Mouse (Mus musculus): ENCODE data around the gene Prnp. TPM values are rescaled to one million over a fixed set of nuclear protein-coding genes. Genes with fewer than 3 reads are reported as not detected.
A peak's percentile ranks its signal among the peaks of the same experiment; 100 is the strongest.

Gene Prnp
- total RNA-seq (2012; rRNA removed) (17.1 and 18.3 TPM in 2 replicates), polyA plus RNA-seq (2012; ENCODE audit: insufficient read depth in 1 of 2, insufficient read length in 2 of 2, low read depth in 1 of 2, low replicate concordance in 2 of 2, missing spikeins in 1 of 2) (10 to 100 TPM in 1 of 2 experiments, not detected in 1; 24.0 TPM)

DNA sequence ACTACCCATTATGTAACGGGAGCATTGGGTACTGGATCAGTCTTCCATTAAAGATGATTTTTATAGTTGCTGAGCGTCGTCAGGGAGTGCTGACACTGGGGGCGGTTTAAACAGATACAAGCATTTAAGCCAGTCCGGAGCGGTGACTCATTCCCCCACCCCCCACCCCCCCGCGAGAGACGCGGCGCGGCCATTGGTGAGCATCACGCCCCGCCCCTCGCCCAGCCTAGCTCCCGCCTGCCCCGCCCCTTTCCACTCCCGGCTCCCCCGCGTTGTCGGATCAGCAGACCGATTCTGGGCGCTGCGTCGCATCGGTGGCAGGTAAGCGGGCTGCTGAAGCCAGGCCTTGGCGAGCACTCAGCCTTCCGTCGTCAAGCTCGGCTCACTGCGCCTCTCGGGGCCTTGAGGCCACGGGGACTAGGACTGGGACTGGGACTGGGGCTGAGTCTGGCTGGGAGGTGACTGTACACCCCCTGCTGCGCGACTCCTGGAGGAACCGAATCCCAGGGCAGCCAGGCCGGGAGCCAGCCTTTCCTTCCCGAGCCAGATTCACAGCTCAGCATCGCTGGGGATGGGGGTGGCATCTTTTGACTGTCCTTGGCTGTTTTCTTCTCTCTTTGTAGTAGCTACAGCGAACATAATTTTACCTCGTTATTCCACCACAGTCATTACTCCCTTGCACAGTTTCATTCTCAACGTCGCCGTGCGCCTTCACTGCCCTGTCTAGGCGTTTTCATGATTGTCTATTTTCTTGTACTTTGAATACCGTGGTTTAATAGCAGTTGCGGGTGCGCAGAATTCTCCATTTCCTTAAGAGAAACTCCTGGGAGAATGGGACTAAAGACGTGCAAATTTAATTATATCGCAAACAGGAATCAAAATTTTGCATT lies at the start of gene Prnp, which contains the start of gene Prn:
Gene Prnp, plus strand, starts transcription at position 246 of the 890 bp plus-strand sequence.
Gene Prn, plus strand, starts transcription at position 275 of the 890 bp plus-strand sequence.
- H3K79me2 ChIP-seq (ENCODE audit: control insufficient read depth, insufficient read depth, low read length, poor library complexity), result no peaks in the 10 kb centered on the region; the same call in 1 of the 2 replicates
- DNase-seq (ENCODE audit: low read depth, low spot score), result peak; percentile 95
- H3K27ac ChIP-seq (ENCODE audit: control insufficient read depth, low read depth, low read length), result peak within 1 kb of the TSS; percentile 31
- no peaks in the 10 kb centered on the region for H3K9me3 ChIP-seq (replicated peaks; ENCODE audit: insufficient read depth, low read length)
- H3K4me3 ChIP-seq (ENCODE audit: control insufficient read depth in 1 of 2, insufficient read depth in 1 of 2, low read depth in 2 of 2, low read length in 2 of 2), result peak within 1 kb of the TSS; percentile 87 to 92
- peaks cover 16 to 25% of the 10 kb centered on the region in 2 experiments for H3K4me1 ChIP-seq (ENCODE audit: control insufficient read depth in 1 of 2, insufficient read depth in 2 of 2, low read length in 2 of 2)
- no peaks in the 10 kb centered on the region for H3K27me3 ChIP-seq (ENCODE audit: control insufficient read depth in 1 of 2, insufficient read depth in 2 of 2, low read length in 2 of 2)
- TF ChIP-seq KAT2A (conservative IDR thresholded peaks at IDR 0.05; ENCODE audit: low read depth, low read length) (no peak; the same call in 1 of the 2 replicates), ZMIZ1 (IDR thresholded peaks at IDR 0.05; ENCODE audit: low read depth, low read length) (peak; percentile 88), USF2 (IDR thresholded peaks at IDR 0.05; ENCODE audit: borderline replicate concordance in 1 of 2, insufficient read depth in 1 of 2, low read depth in 1 of 2, low read length in 2 of 2) (no peak), ETS1 (IDR thresholded peaks at IDR 0.05; ENCODE audit: low read depth, low read length) (peak; percentile 52; the same call in 1 of the 2 replicates), NELFE (IDR thresholded peaks at IDR 0.05; ENCODE audit: low read depth, low read length) (peak; percentile 86), POLR2AphosphoS2 (IDR thresholded peaks at IDR 0.05; ENCODE audit: low read length) (peak; percentile 82; the same call in 1 of the 2 replicates), CHD1 (IDR thresholded peaks at IDR 0.05; ENCODE audit: low read depth, low read length) (0 out of 2 replicates have a peak, but pooled peaks have one; percentile 74), NRF1 (IDR thresholded peaks at IDR 0.05; ENCODE audit: insufficient read depth, low read depth, low read length, poor library complexity, severe bottlenecking) (peak; percentile 22; the same call in 1 of the 2 replicates), MXI1 (IDR thresholded peaks at IDR 0.05; ENCODE audit: low read depth, low read length) (peak; percentile 62), JUND (IDR thresholded peaks at IDR 0.05; ENCODE audit: low read depth, low read length) (peak; percentile 66; the same call in 1 of the 2 replicates), SIN3A (IDR thresholded peaks at IDR 0.05; ENCODE audit: low read length) (peak; percentile 71), USF1 (IDR thresholded peaks at IDR 0.05; ENCODE audit: low read depth, low read length) (peak; percentile 17; the same call in 1 of the 2 replicates), MAX (IDR thresholded peaks at IDR 0.05; ENCODE audit: low read length) (peak; percentile 13; the same call in 1 of the 2 replicates), SMC3 (IDR thresholded peaks at IDR 0.05; ENCODE audit: low read depth, low read length) (no peak), TCF12 (IDR thresholded peaks at IDR 0.05; ENCODE audit: low read depth, low read length) (peak; percentile 78), POLR2A (IDR thresholded peaks at IDR 0.05; ENCODE audit: control insufficient read depth in 1 of 2, insufficient read depth in 1 of 2, low read depth in 1 of 2, low read length in 2 of 2, poor library complexity in 1 of 2) (peak; percentile 83 to 84), EP300 (IDR thresholded peaks at IDR 0.05; ENCODE audit: low read depth in 1 of 2, low read length in 2 of 2) (no peak; a peak in 1 of 4 replicates), TBP (IDR thresholded peaks at IDR 0.05; ENCODE audit: low read depth, low read length) (peak; percentile 61), MAZ (IDR thresholded peaks at IDR 0.05; ENCODE audit: low read depth, low read length) (peak; percentile 55; the same call in 1 of the 2 replicates)
- peak within 1 kb of the TSS; percentile 82 for H3K9ac ChIP-seq (ENCODE audit: control insufficient read depth, low read depth, low read length, poor library complexity, severe bottlenecking)
- H3K36me3 ChIP-seq (ENCODE audit: control insufficient read depth in 1 of 2, insufficient read depth in 2 of 2, low read length in 2 of 2), result peaks cover 2 to 13% of the 10 kb centered on the region in 2 experiments; a peak in 3 of 4 replicates
